Mouse (Mus musculus) E14TG2a.4 (cell line): Measurements from ENCODE around the gene Serpina6.

ENCODE experiments used
- CTCF ChIP-seq: conservative IDR thresholded peaks from 2 replicates; pipeline ENCODE4 v1.5.1; 2014; ENCODE audit warnings: low read length
- POU5F1 ChIP-seq: IDR thresholded peaks from 2 replicates; pipeline ENCODE4 v1.6.1; 2014; ENCODE audit warnings: low read length, borderline replicate concordance

GRCm38 (mm10) chr12:103685386-103685785 is 28.4 kb upstream of the Serpina6 start:
- TF ChIP-seq CTCF (no peak), POU5F1 (no peak)
